In genomic region chr7:35753319-35754032, GRCm38 (mm10) we compare ENCODE assay signal across 7 mouse cellular contexts. TPM values are rescaled to one million over a fixed set of nuclear protein-coding genes. Genes with fewer than 3 reads are reported as not detected.
DNase-seq lines count a peak whose midpoint lies in the region; ATAC-seq lines count a peak whose summit lies in the region.

No protein-coding gene starts in this region.

- ATAC-seq in forebrain, embryonic 11.5 days (replicated peaks; ENCODE audit: low FRiP score): peak; percentile 22; the same call in 1 of the 2 replicates
- ATAC-seq in neural tube, embryonic 14.5 days (ENCODE audit: low read depth): peak; percentile 29; the same call in 1 of the 2 replicates

- H3K4me1 ChIP-seq in forebrain, embryonic 11.5 days (replicated peaks; ENCODE audit: control insufficient read depth, insufficient read depth, low read length): peaks cover 8% of the 10 kb centered on the region; the same call in 1 of the 2 replicates
- H3K4me1 ChIP-seq in neural tube, embryonic 14.5 days (ENCODE audit: control insufficient read depth, insufficient read depth, low read length): no peaks in the 10 kb centered on the region; the same call in 1 of the 2 replicates

- H3K27ac ChIP-seq in forebrain, embryonic 11.5 days (ENCODE audit: low read depth, low read length): peak overlapping the region; percentile 57; the same call in 1 of the 2 replicates
- H3K27ac ChIP-seq in neural tube, embryonic 14.5 days (ENCODE audit: low read depth, low read length): no peak overlapping the region

- H3K27me3 ChIP-seq in forebrain, embryonic 11.5 days (ENCODE audit: control insufficient read depth, insufficient read depth, low read length): peaks cover 2% of the 10 kb centered on the region; the same call in 1 of the 2 replicates
- no peaks in the 10 kb centered on the region for H3K27me3 ChIP-seq in neural tube, embryonic 14.5 days (ENCODE audit: control insufficient read depth, insufficient read depth, low read length)

- H3K4me3 ChIP-seq in forebrain, embryonic 11.5 days (ENCODE audit: low read depth, low read length): peak overlapping the region; percentile 80
- H3K4me3 ChIP-seq in neural tube, embryonic 14.5 days (ENCODE audit: low read depth, low read length): peak overlapping the region; percentile 65

- WGBS in forebrain, embryonic 11.5 days: 3% methylated on average over 15 of the region's 15 CpGs
- 7% methylated on average over 15 of the region's 15 CpGs for WGBS in neural tube, embryonic 14.5 days

- no peaks in the 10 kb centered on the region; the same call in 1 of the 2 replicates for H3K9me3 ChIP-seq in forebrain, embryonic 11.5 days (ENCODE audit: control insufficient read depth, low read length)
- H3K9me3 ChIP-seq in neural tube, embryonic 14.5 days (ENCODE audit: control insufficient read depth, low read length): no peaks in the 10 kb centered on the region

- H3K36me3 ChIP-seq in forebrain, embryonic 11.5 days (ENCODE audit: control insufficient read depth, insufficient read depth, low read length): peaks cover 4% of the 10 kb centered on the region
- peaks cover 12% of the 10 kb centered on the region for H3K36me3 ChIP-seq in neural tube, embryonic 14.5 days (ENCODE audit: control insufficient read depth, insufficient read depth, low read length)

- H3K4me2 ChIP-seq in forebrain, embryonic 11.5 days (ENCODE audit: low read depth, low read length, severe bottlenecking): peak overlapping the region; percentile 85
- H3K4me2 ChIP-seq in neural tube, embryonic 14.5 days (ENCODE audit: low read depth, low read length): peak overlapping the region; percentile 98

- DNase-seq in left cerebral cortex, adult 11 months (ENCODE audit: low spot score): peak; percentile 44
- DNase-seq in left cerebral cortex, postnatal 10 days (ENCODE audit: extremely low spot score in 1 of 2, low spot score in 2 of 2): no peak
- peak; percentile 74 for DNase-seq in Muller cell, postnatal 12 days (ENCODE audit: inconsistent ontology term)
- peak; percentile 59 for DNase-seq in forebrain, embryonic 11.5 days (ENCODE audit: low spot score)
- DNase-seq in left cerebral cortex, postnatal 25 days (ENCODE audit: low spot score in 2 of 2): peak; percentile 54 to 77
- DNase-seq in spleen, postnatal 10 days (ENCODE audit: low spot score in 2 of 2): no peak

- intact Hi-C loops in left cerebral cortex, postnatal 10 days (cut with DNase I): loop anchor here (5.0 kb wide), 1 partner anchor 66 kb away; no protein-coding TSS in a partner anchor
- intact Hi-C loops in left cerebral cortex, postnatal 25 days (cut with DNase I): loop anchor here (1.0 kb wide), 1 partner anchor 67 kb away; no protein-coding TSS in a partner anchor

- H3K9ac ChIP-seq in forebrain, embryonic 11.5 days (ENCODE audit: low read length): peak overlapping the region; percentile 71
- H3K9ac ChIP-seq in neural tube, embryonic 14.5 days (replicated peaks; ENCODE audit: low read depth, low read length): peak overlapping the region; percentile 69

RNA-seq across cellular contexts. Expression of gene Dpy19l3, which starts 0.8 kb away (rescaled TPM):
- total RNA-seq in left cerebral cortex, postnatal 10 days (2021): 10 to 100 TPM; 61.9 to 63.1 TPM
- polyA plus RNA-seq in forebrain, embryonic 11.5 days (2014; fragmentation: Nextera tagmentation; extraction: Ambion mirVana): 36.7 and 43.9 TPM in 2 replicates
- 10 to 100 TPM; 64.0 to 68.2 TPM for total RNA-seq in left cerebral cortex, postnatal 25 days (2021)
- 56.2 and 62.2 TPM in 2 replicates for polyA plus RNA-seq in neural tube, embryonic 14.5 days (2014; fragmentation: Nextera tagmentation; extraction: Ambion mirVana)

RNA-seq across cellular contexts. Expression of gene Zfp507, which starts 49.3 kb away (rescaled TPM):
- 10 to 100 TPM; 29.3 to 32.4 TPM for total RNA-seq in left cerebral cortex, postnatal 10 days (2021)
- 18.3 and 21.3 TPM in 2 replicates for polyA plus RNA-seq in forebrain, embryonic 11.5 days (2014; fragmentation: Nextera tagmentation; extraction: Ambion mirVana)
- 10 to 100 TPM; 28.9 to 31.8 TPM for total RNA-seq in left cerebral cortex, postnatal 25 days (2021)
- polyA plus RNA-seq in neural tube, embryonic 14.5 days (2014; fragmentation: Nextera tagmentation; extraction: Ambion mirVana): 12.1 and 18.0 TPM in 2 replicates

Comparison
In these comparisons a context has a peak if more than half of its experiments do, and no peak if none do; other contexts are left out.
1. DNase-seq: peak in left cerebral cortex, adult 11 months (single experiment), Muller cell, postnatal 12 days (single experiment), forebrain, embryonic 11.5 days (single experiment) and left cerebral cortex, postnatal 25 days (2 of 2); none in left cerebral cortex, postnatal 10 days (0 of 2) and spleen, postnatal 10 days (0 of 2).